Mouse (Mus musculus) lung, embryonic 14.5 days (tissue): ENCODE data around the gene Khdc3. TPM values are rescaled to one million over a fixed set of nuclear protein-coding genes. Genes with fewer than 3 reads are reported as not detected.
"Not testable (repeated sequence)": the region's sequence is repeated elsewhere in the genome, so short reads cannot be mapped to it uniquely, and the experiment has no call there.

Experiments
- ATAC-seq: fragments of 200-750 bp; cut with Nextera tagmentation; 2 replicates; pipeline ENCODE4 v1.8.0; 2017; ENCODE audit warnings: mild to moderate bottlenecking, moderate TSS enrichment, moderate library complexity; ENCODE audit not compliant: insufficient read depth
- DNase-seq: peaks from one replicate; pipeline ENCODE4 v3.0.0-alpha.2; 2015
- H3K27ac ChIP-seq: fragments of 300-500 bp; sonication (generic); 2 replicates; pipeline ENCODE4 v1.5.1; 2014; ENCODE audit warnings: low read depth, mild to moderate bottlenecking, moderate library complexity
- H3K27me3 ChIP-seq: fragments of 300-500 bp; sonication (generic); 2 replicates; pipeline ENCODE4 v1.6.1; 2014; ENCODE audit warnings: low read length, control low read depth; ENCODE audit not compliant: insufficient read depth
- H3K36me3 ChIP-seq: fragments of 300-500 bp; sonication (generic); 2 replicates; pipeline ENCODE4 v1.6.1; 2014; ENCODE audit warnings: control low read depth; ENCODE audit not compliant: insufficient read depth
- H3K4me1 ChIP-seq: fragments of 300-500 bp; sonication (generic); 2 replicates; pipeline ENCODE4 v1.6.1; 2014; ENCODE audit warnings: antibody characterized with exemption, control low read depth; ENCODE audit not compliant: insufficient read depth
- H3K4me2 ChIP-seq: fragments of 300-500 bp; sonication (generic); 2 replicates; pipeline ENCODE4 v1.6.1; 2014; ENCODE audit warnings: mild to moderate bottlenecking
- H3K4me3 ChIP-seq: fragments of 300-500 bp; sonication (generic); 2 replicates; pipeline ENCODE4 v1.5.1; 2014; ENCODE audit warnings: low read depth, low read length
- H3K9ac ChIP-seq: fragments of 300-500 bp; sonication (generic); 2 replicates; pipeline ENCODE4 v1.6.1; 2014
- H3K9me3 ChIP-seq: fragments of 300-500 bp; sonication (generic); 2 replicates; pipeline ENCODE4 v1.6.1; 2016; ENCODE audit warnings: low read depth, low read length, control low read depth
- CTCF ChIP-seq: IDR thresholded peaks from 2 replicates; pipeline ENCODE4 v1.5.1; 2016; ENCODE audit warnings: antibody characterized with exemption, low read depth
- WGBS: fragments of 180-500 bp; shearing (Covaris S2); extraction: QIAGEN DNeasy Blood & Tissue Kit; methylation state at CpG from one replicate; pipeline ENCODE4 v1.1.7; 2014; 5-methylcytosine and 5-hydroxymethylcytosine counted together
- polyA plus RNA-seq: library from polyadenylated mRNA; unstranded; fragments of >200 nt; fragmentation: Nextera tagmentation; extraction: Ambion mirVana; gene quantifications from 2 replicates; pipeline ENCODE4 v1.2.1, GENCODE M21; 2014

Gene Khdc3
- polyA plus RNA-seq, 1 experiment from 2014 or later: not detected

- H3K36me3 ChIP-seq: peaks cover 21% of the 10 kb centered on the region
- H3K4me2 ChIP-seq: peak within 1 kb of the TSS; percentile 72
- H3K9me3 ChIP-seq: no peaks in the 10 kb centered on the region
- H3K4me3 ChIP-seq: peak within 1 kb of the TSS; percentile 90
- under 1% methylated on average over 64 of the region's 64 CpGs for WGBS
- peak; percentile 90 for DNase-seq
- ATAC-seq: peak; percentile 97
- no peaks in the 10 kb centered on the region for H3K4me1 ChIP-seq
- H3K27ac ChIP-seq: peak within 1 kb of the TSS; percentile 72; the same call in 1 of the 2 replicates
- H3K9ac ChIP-seq: peak within 1 kb of the TSS; percentile 83
- H3K27me3 ChIP-seq: no peaks in the 10 kb centered on the region
- no peak for TF ChIP-seq CTCF
These were observed 11.6 kb downstream of the Khdc3 start, which contains the start of gene Rsl24d1 for GRCm38 (mm10) chr9:73112919-73113906. Gene Rsl24d1 (plus strand): TSS chr9:73113426.

- not testable (repeated sequence) for H3K9me3 ChIP-seq, H3K4me2 ChIP-seq, H3K27me3 ChIP-seq, ATAC-seq, H3K4me3 ChIP-seq, H3K27ac ChIP-seq, H3K9ac ChIP-seq, DNase-seq, H3K4me1 ChIP-seq
- H3K36me3 ChIP-seq: peaks cover 46% of the 10 kb centered on the region
- 80% methylated on average over 6 of the region's 6 CpGs for WGBS
These were observed 15.1 kb downstream of the Khdc3 start for GRCm38 (mm10) chr9:73116704-73117103.

DNA sequence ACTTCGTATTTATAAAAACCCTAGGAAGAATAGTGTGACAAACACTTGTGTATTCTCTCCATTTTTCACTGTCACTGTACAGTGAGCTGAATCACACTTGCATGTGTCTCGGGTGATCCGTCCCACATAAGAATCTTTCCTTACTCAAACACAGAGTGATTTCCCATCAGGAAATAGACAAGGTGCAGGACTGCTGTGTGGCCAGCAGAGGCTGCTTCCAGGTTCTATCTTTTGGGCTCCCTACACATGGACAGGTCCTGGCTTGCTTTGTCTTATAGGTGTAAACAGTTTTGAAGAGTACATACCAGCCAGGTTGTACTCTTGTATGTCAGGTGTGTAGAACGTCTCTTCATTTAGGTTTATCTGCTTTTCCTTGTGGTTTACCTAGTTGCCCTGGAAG is 16.4 kb downstream of the Khdc3 start:
- peaks cover 51% of the 10 kb centered on the region for H3K36me3 ChIP-seq
- no peak for ATAC-seq
- no peak for DNase-seq
- TF ChIP-seq CTCF: peak; percentile 30
- no peaks in the 10 kb centered on the region for H3K4me1 ChIP-seq
- no peaks in the 10 kb centered on the region for H3K9me3 ChIP-seq
- H3K4me3 ChIP-seq: no peak overlapping the region
- H3K27ac ChIP-seq: no peak overlapping the region
- 84% methylated on average over 4 of the region's 4 CpGs for WGBS
- no peaks in the 10 kb centered on the region for H3K27me3 ChIP-seq
- no peak overlapping the region for H3K4me2 ChIP-seq
- no peak overlapping the region for H3K9ac ChIP-seq

DNA sequence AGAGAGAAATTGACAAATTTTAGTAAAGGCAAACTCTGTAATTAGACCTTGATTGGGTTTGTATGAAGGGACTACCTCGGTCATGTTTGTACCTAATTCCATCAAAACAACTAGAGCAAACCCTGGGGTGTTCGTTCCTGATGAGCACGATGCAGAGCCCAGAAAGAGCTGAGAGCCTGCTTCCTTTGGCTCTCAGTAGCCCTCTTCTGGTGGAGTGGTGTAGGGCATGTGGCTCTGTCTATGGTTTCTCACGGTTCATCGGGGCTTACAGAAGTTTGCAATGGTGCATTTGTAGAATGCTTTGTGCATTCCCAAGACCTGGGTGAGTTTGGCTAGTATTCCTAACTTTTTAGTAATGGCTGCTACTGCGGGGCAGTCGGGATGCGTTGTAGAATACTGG is 20.1 kb downstream of the Khdc3 start:
- Histone ChIP-seq H3K4me1 (no peaks in the 10 kb centered on the region), H3K27ac (no peak overlapping the region), H3K9me3 (no peaks in the 10 kb centered on the region), H3K27me3 (no peaks in the 10 kb centered on the region), H3K36me3 (peaks cover 77% of the 10 kb centered on the region), H3K4me2 (no peak overlapping the region), H3K9ac (no peak overlapping the region), H3K4me3 (no peak overlapping the region)
- TF ChIP-seq CTCF: peak; percentile 65
- DNase-seq: peak; percentile 43
- 70% methylated on average over 8 of the region's 8 CpGs for WGBS
- no peak for ATAC-seq

GRCm38 (mm10) chr9:73125043-73125570 is 23.5 kb downstream of the Khdc3 start:
- DNase-seq (no peak), ATAC-seq (no peak)
- H3K9ac ChIP-seq: no peak overlapping the region
- H3K27me3 ChIP-seq: no peaks in the 10 kb centered on the region
- no peak overlapping the region for H3K4me2 ChIP-seq
- H3K4me3 ChIP-seq: no peak overlapping the region
- TF ChIP-seq CTCF: no peak
- H3K9me3 ChIP-seq: no peaks in the 10 kb centered on the region
- H3K27ac ChIP-seq: no peak overlapping the region
- 85% methylated on average over 8 of the region's 8 CpGs for WGBS
- peaks cover 83% of the 10 kb centered on the region for H3K36me3 ChIP-seq
- H3K4me1 ChIP-seq: no peaks in the 10 kb centered on the region

GRCm38 (mm10) chr9:73127457-73127856 is 25.8 kb downstream of the Khdc3 start:
- no peak for TF ChIP-seq CTCF
- WGBS: 74% methylated on average over 2 of the region's 2 CpGs
- H3K27ac ChIP-seq: no peak overlapping the region
- H3K9me3 ChIP-seq: no peaks in the 10 kb centered on the region
- H3K27me3 ChIP-seq: no peaks in the 10 kb centered on the region
- H3K36me3 ChIP-seq: peaks cover 62% of the 10 kb centered on the region
- no peak for ATAC-seq
- H3K9ac ChIP-seq: no peak overlapping the region
- H3K4me3 ChIP-seq: no peak overlapping the region
- DNase-seq: no peak
- H3K4me1 ChIP-seq: no peaks in the 10 kb centered on the region
- H3K4me2 ChIP-seq: no peak overlapping the region

DNA sequence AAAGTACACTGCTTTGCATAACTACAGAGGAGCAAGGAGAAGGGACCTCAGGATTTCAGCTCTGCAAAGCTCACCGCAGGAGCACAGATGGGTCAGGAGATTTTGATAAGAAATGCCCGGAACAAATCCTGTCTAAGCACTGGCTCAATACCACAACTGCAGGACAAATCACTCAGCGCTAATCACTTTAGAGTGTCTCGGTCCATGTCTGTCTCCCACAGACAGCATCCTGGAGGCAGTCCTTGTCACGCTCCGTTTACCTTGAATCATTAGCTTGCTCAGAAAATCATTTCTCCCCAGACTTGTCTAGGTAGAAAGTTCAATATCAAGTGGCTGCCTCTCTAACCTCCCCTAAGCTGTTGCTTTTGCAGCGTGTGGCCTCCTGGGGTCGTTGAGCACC is 28.2 kb downstream of the Khdc3 start:
- H3K9ac ChIP-seq: no peak overlapping the region
- H3K4me2 ChIP-seq: no peak overlapping the region
- H3K36me3 ChIP-seq: peaks cover 45% of the 10 kb centered on the region
- DNase-seq (no peak), ATAC-seq (no peak)
- H3K27me3 ChIP-seq: no peaks in the 10 kb centered on the region
- H3K4me1 ChIP-seq: no peaks in the 10 kb centered on the region
- no peak overlapping the region for H3K4me3 ChIP-seq
- no peaks in the 10 kb centered on the region for H3K9me3 ChIP-seq
- TF ChIP-seq CTCF: no peak
- 70% methylated on average over 8 of the region's 8 CpGs for WGBS
- no peak overlapping the region for H3K27ac ChIP-seq
